Mouse (Mus musculus) liver, adult 2 months (tissue): ENCODE results near the gene Dst.

ENCODE experiments used
- CTCF ChIP-seq: fragments of 200-500 bp; IDR thresholded peaks from 2 replicates; pipeline ENCODE4 v1.5.1; 2011; ENCODE audit warnings: low read depth, low read length, control low read depth
- POLR2A ChIP-seq: fragments of 200-500 bp; IDR thresholded peaks from 2 replicates; pipeline ENCODE4 v1.6.1; 2011; ENCODE audit warnings: low read length, control low read depth; ENCODE audit not compliant: insufficient read depth; ENCODE audit errors: extremely low read depth

- TF ChIP-seq POLR2A (no peak), CTCF (no peak)
These were observed 69.8 kb downstream of the Dst start for GRCm38 (mm10) chr1:33977832-33978231.
